Mouse (Mus musculus) adrenal gland, adult 18-20 months (tissue): Measurements from ENCODE around the gene Men1. TPM values are rescaled to one million over a fixed set of nuclear protein-coding genes. Genes with fewer than 3 reads are reported as not detected.
"Not testable (repeated sequence)": the region's sequence is repeated elsewhere in the genome, so short reads cannot be mapped to it uniquely, and the experiment has no call there.

ENCODE experiments used
- DNase-seq, 2 experiments: peaks; one replicate each; pipeline ENCODE4 v3.0.0; 2021 to 2022; ENCODE audit warnings: low spot score in 2 of 2
- total RNA-seq, 2 experiments: library from RNA; stranded (reverse); gene quantifications; 1 replicate in 1 of 2; 2 replicates in 1 of 2; pipeline ENCODE4 v1.2.3; 2021

Gene Men1
- total RNA-seq, 2 experiments from 2014 or later: 48.2 to 54.2 TPM

DNA sequence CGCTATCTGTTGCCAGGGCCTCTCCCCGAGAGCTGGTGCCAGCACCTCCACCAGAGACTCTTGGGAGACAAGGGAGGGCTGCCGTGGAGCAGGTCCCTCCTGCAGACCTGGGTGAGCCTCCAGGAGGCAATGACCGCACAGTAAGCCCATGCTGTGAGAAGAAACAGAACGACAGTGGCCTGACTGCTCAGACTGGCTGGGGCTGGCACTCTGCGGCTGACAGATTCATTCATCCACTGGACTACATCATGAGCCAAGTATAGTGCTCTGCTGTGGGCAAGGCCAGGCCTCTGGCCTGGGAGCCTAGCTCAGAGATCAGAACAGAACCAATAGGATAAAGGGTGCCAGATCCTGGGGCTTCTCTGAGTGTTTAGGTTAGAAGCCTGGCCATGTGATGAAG is 30.9 kb upstream of the Men1 start:
- DNase-seq: no peak

GRCm38 (mm10) chr19:6304787-6305516 is 29.8 kb upstream of the Men1 start:
- DNase-seq: peak; percentile 95

GRCm38 (mm10) chr19:6305517-6306115 is 29.2 kb upstream of the Men1 start:
- DNase-seq: no peak

DNA sequence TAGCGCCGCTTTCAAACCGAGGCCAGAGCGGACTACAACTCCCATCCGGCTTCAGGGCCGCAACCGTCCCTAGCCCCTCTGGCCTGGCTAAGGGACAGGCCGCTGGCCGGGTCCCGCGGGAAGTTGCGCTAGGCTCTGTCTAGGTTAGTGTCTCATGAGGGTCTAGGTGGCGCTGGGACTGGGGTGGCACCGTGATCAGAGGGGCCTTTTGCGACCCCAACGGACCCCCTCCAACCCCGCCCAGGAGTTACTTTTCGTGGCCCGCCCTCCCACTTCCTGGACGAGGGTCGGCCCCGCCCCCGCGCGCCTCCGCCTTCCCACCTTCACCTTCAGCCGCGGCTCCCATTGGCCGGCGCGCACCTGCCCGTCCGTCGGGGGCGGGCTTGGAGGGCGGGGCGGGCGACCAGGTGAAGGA is 28.6 kb upstream of the Men1 start, which contains the start of gene Cdc42bpg:
Gene Cdc42bpg, plus strand, starts transcription at position 320 of the 415 bp plus-strand sequence.
- DNase-seq: peak; percentile 81 to 86

DNA sequence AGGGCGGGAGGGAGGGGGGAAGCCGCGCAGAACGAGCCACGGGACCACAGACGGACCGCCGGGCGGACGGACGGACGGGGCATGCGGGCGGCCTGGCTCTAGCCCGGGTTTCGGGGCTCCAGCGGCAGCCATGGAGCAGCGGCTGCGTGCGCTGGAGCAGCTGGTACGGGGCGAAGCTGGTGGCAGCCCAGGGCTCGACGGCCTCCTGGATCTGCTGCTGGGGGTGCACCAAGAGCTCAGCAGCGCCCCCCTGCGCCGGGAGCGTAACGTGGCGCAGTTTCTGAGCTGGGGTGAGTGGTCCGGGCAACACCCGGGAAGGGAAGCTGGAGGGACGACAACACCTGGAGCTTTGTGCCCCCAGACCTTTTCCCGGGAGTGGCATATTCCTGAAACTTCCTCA is 28.2 kb upstream of the Men1 start:
- peak; percentile 73 to 82 for DNase-seq

- DNase-seq: no peak
Observed at GRCm38 (mm10) chr19:6307733-6308531, 26.8 kb upstream of the Men1 start.

DNA sequence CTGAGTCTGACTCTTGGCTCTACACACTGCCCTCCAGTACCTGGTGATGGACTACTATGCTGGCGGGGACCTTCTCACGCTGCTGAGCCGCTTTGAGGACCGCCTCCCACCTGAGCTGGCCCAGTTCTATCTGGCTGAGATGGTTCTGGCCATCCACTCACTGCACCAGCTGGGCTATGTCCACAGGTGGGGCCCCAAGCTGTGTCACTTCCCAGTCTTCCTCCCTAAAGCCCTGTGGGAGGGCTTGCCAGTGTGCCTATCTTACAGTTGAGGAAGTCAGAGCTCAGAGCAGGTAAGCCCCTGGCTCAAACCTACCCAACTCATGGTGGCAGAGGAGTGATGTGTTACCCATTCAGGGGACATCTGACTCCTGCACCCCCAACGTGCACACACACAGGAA is 24.6 kb upstream of the Men1 start:
- no peak for DNase-seq

GRCm38 (mm10) chr19:6311783-6312182 is 23.0 kb upstream of the Men1 start:
- not testable (repeated sequence) for DNase-seq

DNA sequence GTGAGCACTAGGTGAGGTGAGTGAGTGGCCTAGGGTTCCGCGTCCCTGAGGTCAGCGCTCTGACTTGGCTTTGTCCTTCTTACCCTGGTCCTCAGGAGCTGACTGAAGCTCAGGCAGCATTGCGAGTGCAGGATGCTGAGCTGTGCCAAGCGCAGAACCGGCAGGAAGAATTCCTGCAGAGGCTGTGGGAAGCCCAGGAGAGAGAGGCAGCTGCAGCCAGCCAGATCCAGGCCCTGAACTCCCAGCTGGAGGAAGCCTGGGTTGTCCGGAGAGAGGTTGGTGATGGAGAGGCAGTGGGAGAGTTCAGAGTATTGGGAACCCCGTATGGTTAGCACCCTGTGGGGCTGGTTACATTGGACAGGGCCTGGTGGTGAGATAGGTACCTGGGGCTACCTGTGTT is 21.0 kb upstream of the Men1 start:
- no peak for DNase-seq

DNA sequence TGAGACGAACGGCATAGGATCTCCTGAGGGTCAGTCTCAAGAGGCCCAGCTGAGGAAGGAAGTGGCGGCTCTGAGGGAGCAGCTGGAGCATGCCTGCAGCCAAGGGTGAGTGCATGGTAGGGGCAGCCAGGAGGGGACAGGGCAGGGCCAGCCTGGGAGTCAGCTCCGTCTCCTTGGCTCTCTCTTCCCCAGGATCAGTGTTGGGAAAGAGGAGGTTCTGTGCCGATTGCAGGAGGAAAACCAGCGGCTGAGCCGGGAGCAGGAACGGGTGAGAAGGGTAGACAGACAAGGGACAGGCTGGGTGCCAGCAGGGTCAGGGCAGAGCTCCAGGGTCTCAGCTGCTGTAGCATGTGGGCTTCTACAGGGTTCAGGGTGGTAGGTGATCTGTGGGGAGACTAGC is 20.3 kb upstream of the Men1 start:
- no peak for DNase-seq

- DNase-seq: no peak
Observed at GRCm38 (mm10) chr19:6315573-6315972, 19.2 kb upstream of the Men1 start.

DNA sequence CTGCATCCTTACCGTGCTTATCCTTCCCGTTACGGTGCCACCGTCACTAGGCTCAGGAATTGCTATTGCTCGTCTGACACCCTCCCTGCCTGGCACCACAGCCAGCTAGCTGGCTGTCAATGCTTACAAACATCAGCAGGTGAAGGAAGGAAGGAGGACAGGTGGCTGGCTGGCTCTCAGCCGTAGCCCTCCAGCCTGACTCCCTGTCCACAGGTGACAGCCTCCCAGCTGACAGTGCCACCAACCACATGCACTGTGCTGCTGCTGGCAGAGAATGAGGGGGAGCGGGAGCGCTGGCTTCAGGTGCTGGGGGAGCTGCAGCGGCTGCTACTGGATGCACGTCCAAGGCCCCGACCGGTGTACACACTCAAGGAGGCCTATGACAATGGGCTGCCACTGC is 16.6 kb upstream of the Men1 start:
- no peak for DNase-seq

DNA sequence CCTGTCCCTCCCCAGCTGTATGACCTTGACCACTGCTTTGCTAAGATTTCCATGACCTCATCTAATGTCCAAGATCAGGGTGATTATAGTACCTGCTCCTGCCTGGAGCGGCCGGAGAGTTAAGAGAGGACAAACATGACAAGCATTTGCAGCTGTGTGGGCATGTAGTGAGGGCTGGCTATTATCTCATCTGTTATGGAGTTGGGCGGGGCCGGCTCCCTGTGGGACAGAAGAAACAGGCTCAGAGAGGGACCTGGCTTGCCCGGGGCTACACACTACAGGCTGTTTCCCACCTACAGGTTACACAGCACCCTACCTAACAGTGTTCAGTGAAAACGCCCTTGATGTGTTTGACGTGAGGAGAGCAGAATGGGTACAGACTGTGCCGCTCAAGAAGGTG is 13.4 kb upstream of the Men1 start:
- DNase-seq: no peak

GRCm38 (mm10) chr19:6321786-6322621 is 12.8 kb upstream of the Men1 start:
- no peak for DNase-seq

DNA sequence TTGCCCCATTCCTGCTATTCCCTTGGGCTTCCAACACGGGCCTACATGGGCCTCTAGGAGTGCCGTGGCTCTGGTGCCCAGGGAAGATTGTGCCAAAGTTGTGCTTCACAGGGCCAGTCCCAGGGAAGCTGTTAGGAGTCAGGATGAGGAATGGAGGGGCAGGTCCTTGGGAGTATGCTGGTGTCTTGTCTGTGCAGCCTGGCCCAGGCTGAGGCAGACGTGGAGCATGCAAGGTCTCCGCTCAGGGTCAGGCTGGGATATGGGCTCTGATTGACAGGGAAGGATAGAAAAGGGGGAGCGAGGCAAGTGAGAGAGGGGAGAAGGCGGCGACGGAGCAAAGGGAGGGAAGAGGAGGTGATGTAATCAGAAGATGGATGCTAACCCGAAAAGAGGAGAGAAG is 10.0 kb upstream of the Men1 start:
- DNase-seq: no peak

DNA sequence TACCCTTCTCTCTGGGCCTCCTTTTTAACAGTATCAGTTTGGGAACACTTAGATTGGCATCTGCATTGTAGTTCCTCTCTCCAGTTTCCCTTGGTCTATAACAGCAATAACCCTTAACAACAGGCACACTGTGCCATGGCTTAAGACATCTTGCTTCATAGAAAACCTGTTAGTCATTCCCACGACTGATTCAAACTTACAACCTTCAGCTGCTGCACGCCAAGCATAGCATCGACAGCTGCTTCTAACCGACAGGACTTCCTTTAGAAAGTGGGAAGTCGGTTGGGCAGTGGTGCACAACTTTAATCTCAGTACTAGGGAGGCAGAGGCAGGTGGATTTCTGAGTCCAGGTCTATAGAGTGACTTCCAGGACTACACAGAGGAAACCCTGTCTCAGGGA is 3.6 kb upstream of the Men1 start:
- DNase-seq: no peak

GRCm38 (mm10) chr19:6331719-6332516 is 2.9 kb upstream of the Men1 start:
- peak; percentile 65 for DNase-seq

DNA sequence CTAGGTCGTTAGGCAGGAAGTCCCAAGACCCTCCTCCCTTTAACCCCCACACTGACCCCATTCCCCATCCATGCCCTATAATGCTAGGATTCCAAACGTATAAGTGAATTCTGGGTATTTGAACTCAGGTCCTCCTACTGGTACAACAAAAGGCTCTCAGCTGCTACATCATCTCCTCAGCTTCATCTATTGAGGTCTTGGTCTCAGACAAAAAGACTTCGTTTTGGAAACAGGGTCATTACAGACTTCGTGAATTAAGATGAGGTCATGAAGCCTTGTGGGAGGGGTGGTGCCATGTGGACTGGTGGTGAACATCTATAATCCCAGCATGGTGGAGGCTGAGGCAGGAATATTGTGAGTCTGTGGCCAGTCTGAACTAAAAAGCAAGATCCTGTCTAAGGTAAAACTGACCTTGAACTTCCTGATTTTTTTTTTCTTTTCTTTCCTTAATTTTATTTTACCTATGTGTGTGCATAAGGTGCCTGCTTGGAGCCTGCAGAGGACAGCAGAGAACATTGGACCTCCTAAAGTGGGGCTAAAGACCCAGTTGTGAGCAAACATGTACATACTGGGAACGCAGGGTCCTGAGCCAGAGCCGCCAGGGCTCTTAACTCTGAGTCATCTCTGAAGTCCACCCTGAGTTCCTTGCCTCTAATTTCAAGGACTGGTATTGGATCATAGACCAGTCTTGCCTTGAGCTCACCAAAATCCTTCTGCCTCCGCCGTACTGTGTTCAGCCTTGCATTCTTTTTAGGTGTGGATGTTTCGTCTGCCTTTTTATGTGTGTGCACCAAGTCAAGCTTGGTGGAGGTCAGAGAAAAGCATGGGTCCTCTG is 801 bp upstream of the Men1 start:
- DNase-seq: no peak

DNA sequence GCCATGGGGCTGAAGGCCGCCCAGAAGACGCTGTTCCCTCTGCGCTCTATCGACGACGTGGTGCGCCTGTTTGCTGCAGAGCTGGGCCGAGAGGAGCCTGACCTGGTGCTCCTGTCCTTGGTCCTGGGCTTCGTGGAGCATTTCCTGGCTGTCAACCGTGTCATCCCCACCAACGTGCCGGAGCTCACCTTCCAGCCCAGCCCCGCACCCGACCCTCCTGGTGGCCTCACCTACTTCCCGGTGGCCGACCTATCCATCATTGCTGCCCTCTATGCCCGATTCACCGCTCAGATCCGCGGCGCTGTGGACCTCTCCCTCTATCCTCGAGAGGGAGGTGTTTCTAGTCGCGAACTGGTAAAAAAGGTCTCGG is 664 bp downstream of the Men1 start:
- no peak for DNase-seq
